Mouse (Mus musculus) layer of hippocampus, postnatal 14 days (tissue): ENCODE measurements at regions not wholly inside any gene's neighbourhood (a gene's known extent, or its start where the extent isn't known, plus 50 kb on each side); places are given as distances from the start of the nearest gene placed in this dataset.

Source experiments
- DNase-seq, 2 experiments: peaks; one replicate each; pipeline ENCODE4 v3.0.0; 2021 to 2022; ENCODE audit warnings: low spot score in 2 of 2, mixed read lengths in 1 of 2

DNA sequence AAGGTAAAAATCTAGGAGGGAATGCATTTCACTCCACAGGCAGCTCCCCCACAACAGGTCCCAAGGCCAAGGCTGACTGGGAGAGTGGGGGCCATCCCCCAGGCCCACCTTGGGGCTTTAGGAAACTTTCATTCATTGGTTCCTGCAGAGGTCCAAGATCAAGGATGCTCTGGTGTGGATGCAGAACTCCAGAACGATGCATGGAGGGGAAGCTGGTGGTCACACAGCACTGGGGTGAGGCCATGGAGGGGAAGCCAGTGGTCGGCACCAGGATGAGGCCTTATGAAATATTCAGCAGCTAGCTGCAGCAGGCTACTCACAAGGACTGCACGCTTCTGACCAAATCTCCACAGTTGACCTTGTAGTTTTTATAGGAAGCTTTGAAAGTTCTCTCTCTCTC is 279.7 kb downstream of the Cdh26 start:
- DNase-seq: no peak

DNA sequence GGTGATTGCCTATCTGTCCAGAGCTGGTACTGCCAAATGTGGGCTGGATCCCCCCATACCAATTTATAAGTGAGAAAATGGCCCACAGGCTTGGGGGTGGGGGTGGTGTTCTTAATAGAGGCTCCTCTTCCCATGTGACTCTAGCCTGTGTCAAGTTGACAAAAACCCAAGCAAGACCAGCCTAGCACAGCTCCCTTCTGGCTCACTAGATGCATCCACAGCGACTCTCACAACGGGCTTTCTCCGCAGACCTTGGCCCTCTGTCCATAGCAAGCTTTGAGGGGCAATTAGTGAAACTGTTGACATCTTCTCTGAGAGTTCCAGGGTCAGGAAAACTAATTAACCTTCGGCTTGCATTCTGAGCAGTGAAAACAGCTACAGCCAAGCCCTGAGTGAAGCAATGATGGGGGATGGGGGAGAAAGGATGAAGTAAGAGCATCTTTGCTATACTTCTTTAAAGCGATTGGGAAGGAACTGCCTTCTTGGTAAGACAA is 281.3 kb downstream of the Cdh26 start:
- peak in 1 of 2 experiments; percentile 40 for DNase-seq

DNA sequence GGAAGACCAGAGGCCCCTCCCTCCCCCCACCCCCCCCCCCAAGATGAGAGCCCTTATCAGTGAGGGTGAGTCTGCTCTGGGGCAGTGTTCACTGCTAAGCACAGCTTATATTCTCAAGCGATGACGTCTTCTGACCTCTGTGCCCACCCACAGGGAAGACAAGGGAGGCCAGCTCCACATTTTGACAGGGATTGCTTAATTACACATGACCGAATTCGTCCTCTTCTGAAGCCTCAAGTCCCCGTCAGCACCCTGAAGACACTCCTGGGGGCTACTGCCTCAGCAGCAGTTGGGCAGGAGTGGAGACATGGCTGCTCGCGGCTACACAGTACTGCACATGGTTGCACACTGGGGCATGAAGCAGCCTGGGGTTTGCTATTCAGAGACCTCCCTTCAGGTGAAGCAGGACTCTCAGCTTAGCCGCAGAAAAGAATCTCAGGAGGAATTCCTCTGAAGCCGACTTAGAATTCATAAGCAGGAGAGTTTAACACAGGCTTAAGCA is 282.1 kb downstream of the Cdh26 start:
- DNase-seq: no peak

DNA sequence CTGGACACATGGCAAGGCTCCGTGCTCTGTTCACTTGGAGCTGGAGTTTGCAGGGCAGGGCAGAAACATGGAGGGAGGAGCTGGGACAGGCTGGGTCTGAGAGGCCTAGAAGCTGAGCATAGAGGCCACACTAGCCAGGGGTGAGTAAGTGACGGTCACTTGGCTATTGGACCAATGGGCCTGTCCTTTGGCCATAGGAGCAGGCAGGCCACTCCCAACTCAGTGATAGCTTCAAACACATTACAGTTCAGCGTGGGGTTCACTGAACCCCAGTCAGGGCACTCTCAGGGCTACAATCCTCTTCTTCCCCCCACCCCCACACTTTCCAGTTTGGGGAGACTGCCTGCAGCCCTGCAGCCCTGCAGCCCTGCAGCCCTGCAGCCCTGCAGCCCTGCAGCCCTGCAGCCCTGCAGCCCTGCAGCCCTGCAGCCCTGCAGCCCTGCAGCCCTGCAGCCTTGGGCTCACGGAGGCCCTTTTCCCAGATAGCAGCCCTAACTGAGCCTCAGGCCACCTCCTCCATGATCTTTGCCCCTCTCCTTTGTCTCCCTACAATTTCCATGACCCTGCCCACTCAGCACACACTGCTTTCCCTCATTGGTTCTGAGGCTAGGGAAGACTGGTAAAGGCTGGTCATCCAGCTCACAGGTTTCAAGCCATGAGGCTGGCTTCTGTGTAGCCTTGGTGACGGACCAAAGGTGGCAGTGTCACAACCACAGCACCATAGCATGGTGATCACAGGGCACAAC is 285.3 kb downstream of the Cdh26 start:
- DNase-seq: no peak

DNA sequence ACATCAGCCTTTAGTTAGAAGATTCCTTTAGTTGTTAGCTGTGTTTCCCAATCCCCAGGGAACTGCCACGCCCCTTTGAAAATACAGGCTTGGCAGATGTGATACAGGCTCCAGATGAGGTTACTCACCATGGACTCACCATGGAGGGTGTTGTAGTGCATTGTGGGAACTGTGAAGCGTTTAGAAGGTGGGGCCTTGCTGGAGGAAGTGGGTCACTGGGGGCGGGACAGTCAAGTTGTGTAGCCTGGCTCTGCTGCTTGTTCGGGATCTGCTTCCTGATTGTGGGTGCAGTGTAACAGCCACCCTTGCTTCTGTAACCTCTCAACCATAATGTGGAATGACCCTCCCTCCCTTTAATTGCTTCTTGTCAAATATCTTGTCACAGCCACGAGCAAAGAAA is 287.7 kb downstream of the Cdh26 start:
- no peak for DNase-seq

DNA sequence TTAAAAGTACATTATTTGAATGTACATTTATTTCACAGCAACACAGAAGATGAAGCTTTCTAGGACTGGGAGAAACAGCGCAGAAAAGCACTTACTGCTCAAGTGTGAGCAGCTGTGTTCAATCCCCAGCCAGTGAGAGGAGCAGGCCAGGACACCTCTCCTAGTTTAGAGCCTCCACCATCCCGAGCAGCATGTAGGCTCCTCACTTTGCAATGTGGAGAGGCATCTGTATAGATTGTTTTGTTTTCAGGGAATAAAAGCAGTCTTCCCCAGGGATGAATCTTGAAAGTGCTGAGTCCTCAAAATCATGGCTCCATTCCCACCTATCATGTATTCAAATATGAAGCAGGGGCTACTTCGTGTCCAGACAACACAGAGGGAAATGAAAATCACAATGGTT is 293.1 kb downstream of the Cdh26 start:
- DNase-seq: no peak

DNA sequence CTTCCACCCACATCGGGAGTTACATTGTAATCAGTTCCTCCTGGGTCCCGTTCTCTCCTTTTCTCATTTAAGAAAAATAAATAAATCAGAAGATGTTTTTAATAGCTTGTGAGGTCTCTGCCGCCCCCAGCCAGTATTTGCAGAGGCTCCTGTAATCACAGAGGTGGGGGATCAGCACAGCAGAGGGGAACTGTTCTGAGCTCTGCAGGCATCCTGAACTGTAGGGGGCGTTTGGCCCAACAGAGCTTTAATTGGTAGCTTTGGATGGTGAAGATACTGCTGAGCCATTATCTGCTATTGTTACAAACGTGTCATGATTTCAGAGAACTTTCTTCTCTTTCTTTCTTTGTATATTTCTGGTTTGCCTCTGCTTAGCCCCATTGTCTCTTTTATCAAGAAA is 293.9 kb downstream of the Cdh26 start:
- DNase-seq: no peak

DNA sequence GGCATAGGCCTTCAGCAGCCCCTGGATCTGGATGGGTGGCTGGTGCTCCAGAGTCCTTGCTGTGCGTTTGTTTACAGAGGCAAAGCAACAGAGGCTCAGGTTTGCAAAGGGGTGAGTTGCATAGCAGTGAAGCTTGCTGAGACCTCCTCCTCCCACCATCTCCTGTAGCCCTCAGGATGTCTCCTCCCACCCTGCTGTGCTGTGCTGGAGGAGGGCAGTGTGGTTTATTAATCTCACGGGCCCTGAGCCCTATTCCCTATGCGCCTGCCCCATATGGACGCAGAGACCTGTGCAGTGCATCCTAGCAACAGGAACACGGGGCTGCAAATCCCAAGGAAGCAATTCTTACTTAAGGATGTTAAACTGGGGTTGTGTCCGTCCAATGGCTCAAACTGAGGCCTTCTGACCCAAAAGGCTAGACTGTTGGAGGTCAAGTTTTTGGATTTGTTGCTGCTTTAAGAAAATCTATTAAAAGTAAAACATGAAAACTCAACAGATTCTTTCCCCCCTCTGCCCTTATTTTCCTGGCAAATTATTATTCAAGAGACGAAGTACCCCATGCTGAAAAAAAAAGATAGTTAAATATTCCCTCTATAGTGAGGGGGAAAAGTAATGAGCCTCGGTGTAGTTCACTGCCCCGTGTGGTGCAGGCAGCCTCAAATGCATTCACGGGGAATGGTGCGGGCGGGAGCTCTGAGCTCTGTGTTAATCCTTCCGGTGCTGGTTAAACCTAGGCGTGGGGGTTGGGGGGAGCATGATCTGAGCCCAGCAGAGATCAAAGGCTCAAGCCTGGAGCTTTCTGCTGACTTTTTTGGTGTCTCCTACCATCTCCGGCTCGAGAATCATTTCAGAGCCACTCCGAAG is 297.8 kb downstream of the Cdh26 start:
- no peak for DNase-seq

DNA sequence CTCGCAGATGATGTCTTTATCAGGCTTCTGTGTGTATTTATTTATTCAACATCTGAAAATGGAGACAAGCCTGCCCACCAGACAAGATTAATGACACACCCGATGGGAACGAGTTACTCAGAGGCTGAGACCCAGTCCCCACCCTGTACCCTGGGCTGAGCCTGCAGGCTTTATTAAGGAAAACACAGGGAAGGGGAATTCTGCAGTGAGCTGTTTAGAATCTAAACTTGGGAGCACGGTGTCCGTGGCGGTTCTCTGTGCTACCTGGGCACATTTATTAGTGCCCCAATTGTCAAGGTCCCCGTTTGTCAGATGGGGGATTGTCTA is 298.4 kb downstream of the Cdh26 start:
- DNase-seq: no peak

DNA sequence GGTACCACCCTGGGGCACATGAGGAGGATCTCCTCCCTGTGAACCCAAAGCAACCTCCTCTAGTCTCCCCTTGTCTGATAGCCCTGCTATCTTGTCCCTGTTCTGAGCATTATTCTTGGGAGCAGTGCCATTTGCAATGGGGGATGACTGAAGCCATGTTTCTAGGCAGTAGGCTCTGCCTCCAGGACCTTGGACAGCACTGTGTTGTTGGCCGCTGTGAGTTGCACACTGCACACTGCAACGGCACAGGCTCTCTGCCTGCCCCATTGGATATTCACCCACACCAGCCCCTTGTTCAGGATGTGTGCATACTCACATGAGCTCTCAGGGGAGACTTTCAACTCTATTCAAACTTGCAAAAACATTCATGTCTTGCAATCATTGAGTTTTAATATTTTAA is 304.8 kb downstream of the Cdh26 start:
- DNase-seq: no peak

DNA sequence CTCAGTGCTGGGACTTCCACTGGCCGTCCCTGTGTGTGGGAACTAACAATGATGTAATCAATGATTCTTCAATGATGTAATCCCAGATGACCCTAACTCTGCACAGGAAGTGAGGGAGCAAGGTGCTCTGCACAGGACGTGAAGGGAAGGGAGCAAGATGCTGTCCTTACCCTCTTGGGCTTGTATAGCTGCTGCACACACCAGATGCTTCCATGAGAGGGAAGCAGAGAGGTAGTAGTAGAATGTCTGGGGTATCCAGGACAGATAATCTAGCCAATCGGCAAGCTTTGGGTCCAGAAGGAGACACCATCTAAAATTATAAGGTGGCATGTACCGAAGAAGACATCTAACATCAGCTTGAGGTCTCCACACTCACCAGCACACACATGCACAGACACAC is 314.3 kb downstream of the Cdh26 start:
- DNase-seq: no peak

DNA sequence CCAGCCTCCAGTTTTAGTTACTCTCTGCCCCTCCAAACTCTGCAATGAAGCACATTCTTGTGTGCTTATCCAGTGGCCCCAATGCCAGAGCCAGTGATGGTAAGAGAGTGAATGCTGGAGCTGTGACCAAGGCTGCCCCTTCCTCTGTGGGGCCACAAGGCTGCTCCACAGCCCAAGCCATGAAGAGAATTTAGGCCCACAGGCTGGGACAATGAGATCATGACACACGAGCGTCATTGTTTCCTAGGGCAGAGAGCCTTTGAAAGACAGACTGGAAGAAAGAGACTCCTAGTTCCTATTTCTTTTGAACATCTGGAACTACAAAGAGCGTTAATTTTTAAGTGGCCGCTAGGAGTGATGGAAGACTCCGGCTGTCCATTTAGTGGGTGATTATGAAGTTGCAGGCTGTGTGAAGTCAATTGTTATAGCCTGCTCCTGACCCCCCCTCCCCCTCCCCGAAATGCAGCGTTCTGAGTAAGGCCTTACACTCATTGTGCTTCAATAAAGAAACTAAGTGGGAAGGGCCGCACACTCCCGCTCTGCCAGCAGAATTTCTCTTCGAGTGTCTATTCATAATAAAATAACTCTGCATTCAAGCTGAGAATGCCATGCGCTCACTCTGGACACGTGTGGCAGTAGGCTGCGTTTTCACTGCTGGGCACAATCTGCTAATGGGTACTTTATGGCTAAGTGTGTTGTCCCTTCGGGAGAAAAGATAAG is 315.1 kb downstream of the Cdh26 start:
- DNase-seq: no peak

DNA sequence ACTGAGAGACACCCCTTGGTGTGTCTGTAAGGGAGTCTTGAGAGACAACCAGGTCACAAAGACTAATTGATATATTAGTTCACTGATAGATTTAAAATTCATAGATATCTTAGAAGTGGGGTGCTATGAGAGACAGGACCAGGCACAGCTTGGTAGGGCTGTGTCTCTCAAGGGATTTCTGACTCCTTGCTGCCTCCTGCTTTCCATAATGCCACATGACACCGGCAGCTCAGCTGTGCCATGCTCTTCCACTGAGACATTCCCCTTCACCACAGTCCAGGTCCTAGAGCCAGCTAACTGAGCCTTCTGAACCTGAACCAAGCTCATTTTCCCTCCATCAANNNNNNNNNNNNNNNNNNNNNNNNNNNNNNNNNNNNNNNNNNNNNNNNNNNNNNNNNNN is 320.9 kb downstream of the Cdh26 start:
- DNase-seq: no peak

DNA sequence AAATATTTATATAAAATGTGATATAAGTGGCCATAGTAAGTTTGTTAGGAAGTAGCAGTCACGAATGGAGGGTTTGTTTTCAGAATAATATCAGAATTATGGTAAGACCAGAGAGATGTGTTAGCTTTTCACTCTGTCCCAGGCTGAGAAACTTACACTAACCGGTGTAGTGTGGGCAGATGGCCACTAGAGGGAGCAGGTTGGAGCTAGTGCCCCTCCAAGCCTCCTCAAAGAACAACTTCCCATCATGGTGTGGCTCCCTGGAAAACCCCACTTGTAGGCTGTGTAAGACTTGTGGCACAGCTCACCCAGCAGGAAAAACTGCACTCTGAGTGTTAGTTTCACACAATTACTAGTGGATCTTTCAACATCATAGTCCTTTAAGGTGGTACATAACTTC is 328.0 kb downstream of the Cdh26 start:
- DNase-seq: peak; percentile 57 to 77

DNA sequence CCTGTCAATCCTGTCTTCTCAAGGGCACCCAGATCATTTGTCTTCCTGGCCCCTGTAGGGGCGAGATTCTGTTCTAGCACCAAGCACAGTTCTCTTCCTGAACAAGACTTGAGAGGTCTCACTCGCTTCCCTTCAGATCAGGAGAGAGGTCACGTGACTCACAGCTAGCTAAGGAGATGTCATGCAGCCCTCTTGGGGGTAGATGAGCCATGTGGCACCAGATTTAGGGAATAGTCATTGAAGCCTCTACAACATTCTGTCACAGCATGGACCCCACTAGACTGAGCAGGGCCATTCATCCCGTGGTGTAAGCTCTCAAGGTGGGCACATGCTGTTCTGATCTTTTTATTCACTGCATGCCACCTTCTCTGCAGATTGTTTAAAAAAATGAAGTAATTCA is 338.2 kb downstream of the Cdh26 start:
- no peak for DNase-seq

DNA sequence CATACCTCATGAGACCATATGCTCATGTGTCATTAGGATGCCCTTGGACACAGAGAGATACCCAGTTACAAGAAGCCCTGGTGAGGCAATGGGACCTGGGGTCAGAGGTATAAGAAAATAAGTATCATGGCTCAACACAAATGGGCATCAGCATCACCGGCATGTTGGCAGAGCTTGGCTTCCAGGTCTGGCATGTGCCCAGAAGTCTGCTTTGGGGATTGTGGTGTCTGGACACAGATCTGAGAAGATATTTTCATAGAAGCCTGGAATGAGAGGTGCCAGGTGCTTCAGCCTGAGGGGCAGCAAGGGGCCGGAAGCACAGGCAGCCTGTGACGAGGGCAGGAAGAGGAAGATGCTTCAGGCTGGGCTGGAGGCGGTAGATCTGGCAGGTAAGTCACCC is 338.7 kb downstream of the Cdh26 start:
- DNase-seq: no peak

DNA sequence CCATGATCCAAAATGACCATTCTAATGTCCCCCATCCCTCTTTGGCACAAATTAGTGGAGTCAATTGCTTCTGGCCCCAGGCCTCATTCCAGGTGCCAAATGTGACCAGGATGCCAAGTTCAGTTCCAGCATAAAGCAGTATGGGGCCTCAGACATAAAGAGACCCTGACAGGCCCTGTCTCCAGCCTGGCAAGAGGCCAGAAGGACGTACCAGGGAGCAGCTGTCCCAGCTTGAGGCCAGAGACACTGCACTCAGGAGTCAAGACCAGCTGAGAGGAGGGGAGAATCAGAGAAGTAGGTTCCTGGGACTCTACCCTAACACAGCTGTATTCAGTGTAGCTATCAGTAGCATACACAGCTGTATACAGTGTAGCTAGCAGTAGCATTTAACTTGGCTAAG is 341.1 kb downstream of the Cdh26 start:
- no peak for DNase-seq

DNA sequence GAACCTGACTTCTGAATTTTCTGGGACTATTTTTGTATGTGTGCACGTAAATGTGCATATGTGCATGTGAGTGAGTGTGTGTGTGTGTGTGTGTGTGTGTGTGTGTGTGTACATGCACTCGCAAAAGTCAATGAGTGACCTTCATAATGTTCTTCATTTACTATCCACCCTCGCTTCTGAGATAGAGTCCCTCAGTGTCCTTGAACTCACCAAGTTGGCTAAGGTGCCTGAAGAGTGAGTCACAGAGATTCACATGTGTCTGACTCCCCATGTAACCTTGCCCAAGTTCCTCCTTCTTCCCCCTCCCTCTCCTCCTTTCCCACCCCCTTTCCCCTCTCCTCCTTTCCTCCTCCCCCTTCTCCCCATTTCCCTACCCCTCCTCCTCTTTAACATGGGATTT is 341.6 kb downstream of the Cdh26 start:
- no peak for DNase-seq

DNA sequence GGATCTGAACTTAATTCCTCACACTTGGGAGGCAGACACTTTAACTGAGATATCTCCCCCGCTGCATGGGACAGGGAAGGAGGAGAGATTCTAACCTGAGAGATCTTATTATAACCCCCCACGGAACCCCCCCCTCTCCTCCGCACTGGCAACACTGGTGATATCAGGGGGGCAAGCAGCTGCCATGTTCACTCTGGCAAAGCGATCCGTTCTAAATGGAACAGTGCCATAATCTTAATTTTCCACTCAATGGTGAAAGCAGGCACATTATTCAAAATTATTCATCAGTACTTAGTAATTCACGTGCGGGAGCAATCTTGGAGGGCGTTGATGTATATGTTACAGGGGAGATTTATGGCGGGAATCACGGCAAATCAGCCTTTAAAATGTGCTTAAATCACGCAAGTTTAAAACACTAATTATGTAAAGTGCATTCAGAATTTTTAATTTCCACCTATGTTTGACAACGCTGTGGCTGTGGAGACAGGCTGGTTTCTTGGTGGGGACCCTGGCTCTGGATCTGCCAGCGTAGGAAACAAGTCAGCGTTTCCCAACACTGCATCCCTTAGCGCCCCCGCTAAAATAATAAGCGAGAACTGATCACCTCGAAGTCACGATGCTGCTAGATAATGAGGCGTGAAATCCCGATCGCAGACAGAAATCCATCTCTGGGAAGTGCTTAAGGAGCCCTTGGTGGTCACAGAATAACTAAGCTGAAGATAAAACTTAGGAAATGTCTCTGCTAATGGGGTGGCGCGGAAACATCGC is 354.7 kb downstream of the Cdh26 start:
- DNase-seq: no peak

DNA sequence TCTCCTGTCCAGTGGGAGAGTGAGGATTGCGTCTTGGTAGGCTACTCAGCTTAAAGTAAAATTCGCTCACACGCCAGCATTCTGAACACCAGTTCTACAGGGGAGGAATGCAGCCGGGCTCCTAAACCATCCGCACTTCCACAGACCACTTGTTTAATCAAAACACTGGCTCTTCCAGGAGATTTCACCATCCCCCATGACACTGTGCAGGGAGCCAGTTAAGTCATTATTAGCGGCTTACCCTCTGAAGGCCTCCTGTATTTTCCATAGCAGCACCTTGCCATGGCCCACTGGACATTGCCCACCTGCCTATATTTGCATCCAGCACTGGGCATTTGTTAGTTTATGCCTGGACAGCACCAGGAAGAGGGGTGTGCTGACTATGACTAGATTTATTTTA is 355.5 kb downstream of the Cdh26 start:
- no peak for DNase-seq

DNA sequence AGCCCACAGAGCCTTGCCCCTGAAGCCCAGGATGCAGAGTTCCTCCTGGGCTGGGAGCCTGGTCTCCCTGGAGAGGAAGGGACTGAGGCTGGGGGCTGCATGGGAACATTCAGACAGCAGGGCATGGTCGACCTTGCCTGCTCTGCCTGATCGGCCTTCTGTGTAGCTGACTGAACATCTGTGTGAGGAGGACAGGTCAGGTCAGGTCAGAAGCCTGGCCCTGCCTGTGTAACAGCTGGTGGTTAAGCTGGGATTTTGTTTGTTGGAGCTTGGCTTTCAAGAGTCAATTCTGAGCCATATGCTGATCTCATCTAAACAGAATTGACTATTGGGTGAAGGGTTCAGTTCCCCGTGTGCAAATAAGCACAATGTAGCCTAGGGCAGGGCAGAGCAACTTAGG is 365.5 kb downstream of the Cdh26 start:
- DNase-seq: no peak
